Mouse (Mus musculus) neural tube, embryonic 15.5 days (tissue): ENCODE measurements around the gene Cd47. TPM values are rescaled to one million over a fixed set of nuclear protein-coding genes. Genes with fewer than 3 reads are reported as not detected.

Source experiments
- ATAC-seq: fragments of 200-750 bp; cut with Nextera tagmentation; 2 replicates; pipeline ENCODE4 v1.8.0; 2017; ENCODE audit warnings: mild to moderate bottlenecking, moderate TSS enrichment, moderate library complexity; ENCODE audit not compliant: low FRiP score
- H3K27ac ChIP-seq: fragments of 300-500 bp; sonication (generic); replicated peaks from 2 replicates; pipeline ENCODE4 v1.5.1; 2015; ENCODE audit warnings: mild to moderate bottlenecking, inconsistent platforms
- H3K27me3 ChIP-seq: fragments of 300-500 bp; sonication (generic); replicated peaks from 2 replicates; pipeline ENCODE4 v1.6.1; 2015; ENCODE audit warnings: inconsistent platforms
- H3K36me3 ChIP-seq: fragments of 300-500 bp; sonication (generic); 2 replicates; pipeline ENCODE4 v1.6.1; 2015; ENCODE audit warnings: inconsistent platforms
- H3K4me1 ChIP-seq: fragments of 300-500 bp; sonication (generic); 2 replicates; pipeline ENCODE4 v1.6.1; 2015; ENCODE audit warnings: inconsistent platforms
- H3K4me2 ChIP-seq: fragments of 300-500 bp; sonication (generic); 2 replicates; pipeline ENCODE4 v1.6.1; 2015; ENCODE audit warnings: inconsistent platforms, mild to moderate bottlenecking, moderate library complexity
- H3K4me3 ChIP-seq: fragments of 300-500 bp; sonication (generic); replicated peaks from 2 replicates; pipeline ENCODE4 v1.5.1; 2015; ENCODE audit warnings: mild to moderate bottlenecking, inconsistent platforms
- H3K9ac ChIP-seq: fragments of 300-500 bp; sonication (generic); replicated peaks from 2 replicates; pipeline ENCODE4 v1.6.1; 2015; ENCODE audit warnings: mild to moderate bottlenecking, inconsistent platforms
- H3K9me3 ChIP-seq: fragments of 300-500 bp; sonication (generic); replicated peaks from 2 replicates; pipeline ENCODE4 v1.6.1; 2016; ENCODE audit warnings: inconsistent platforms
- WGBS: fragments of 180-500 bp; shearing (Covaris S2); methylation state at CpG from one replicate; pipeline ENCODE4 v1.1.7; 2015; ENCODE audit warnings: mixed read lengths; 5-methylcytosine and 5-hydroxymethylcytosine counted together
- polyA plus RNA-seq: library from polyadenylated mRNA; unstranded; fragments of >200 nt; fragmentation: Nextera tagmentation; extraction: Ambion mirVana; gene quantifications from 2 replicates; pipeline ENCODE4 v1.2.1, GENCODE M21; 2015

Gene Cd47
- polyA plus RNA-seq, 1 experiment from 2014 or later: 153 TPM

DNA sequence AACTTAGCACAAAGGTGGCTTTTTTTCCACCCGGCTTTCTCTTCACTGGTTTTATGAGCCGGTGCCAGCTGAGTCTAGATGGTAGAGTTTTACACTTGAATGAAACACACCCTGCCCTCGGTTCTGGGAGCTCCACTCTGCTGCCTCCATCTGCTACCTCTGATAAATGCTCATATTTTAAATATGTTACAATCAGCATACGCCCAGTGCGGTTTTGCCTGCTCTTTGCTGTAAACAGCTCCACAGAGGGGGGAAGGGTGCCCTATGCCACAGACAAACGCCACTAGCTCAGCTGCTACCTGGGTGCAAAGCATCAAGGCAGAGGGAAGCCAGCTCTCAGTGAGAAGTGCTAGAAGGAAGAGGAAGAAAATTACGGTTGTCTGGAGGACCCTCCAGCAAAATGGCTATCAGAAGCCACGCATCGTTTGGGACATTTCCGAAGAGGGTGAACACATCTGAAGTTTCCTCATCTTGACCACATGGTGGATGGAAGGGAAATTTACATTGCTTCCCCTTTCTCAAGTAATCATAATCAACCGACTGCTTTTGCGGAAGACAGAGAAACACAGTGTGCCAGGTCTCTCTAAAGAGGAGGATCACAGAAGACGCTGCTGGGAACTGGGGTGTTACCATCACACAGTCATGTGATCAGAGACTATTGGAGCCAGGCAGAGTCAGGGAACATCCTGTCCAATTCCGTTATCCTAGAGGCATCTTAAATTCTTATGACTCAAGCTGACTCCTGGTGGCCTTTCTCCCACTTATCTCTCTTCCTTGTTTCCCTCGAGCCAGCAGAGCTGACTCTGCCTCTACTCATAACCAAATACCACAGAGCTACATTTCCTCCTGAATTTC lies 39.6 kb downstream of the Cd47 start:
- no peaks in the 10 kb centered on the region for H3K9me3 ChIP-seq
- no peak overlapping the region for H3K4me3 ChIP-seq
- peaks cover 4% of the 10 kb centered on the region; the same call in 1 of the 2 replicates for H3K4me1 ChIP-seq
- H3K9ac ChIP-seq: no peak overlapping the region
- peak overlapping the region; percentile 6; the same call in 1 of the 2 replicates for H3K4me2 ChIP-seq
- 45% methylated on average over 15 of the region's 15 CpGs for WGBS
- no peak overlapping the region for H3K27ac ChIP-seq
- ATAC-seq: peak; percentile 45; the same call in 1 of the 2 replicates
- no peaks in the 10 kb centered on the region for H3K27me3 ChIP-seq
- no peaks in the 10 kb centered on the region for H3K36me3 ChIP-seq

DNA sequence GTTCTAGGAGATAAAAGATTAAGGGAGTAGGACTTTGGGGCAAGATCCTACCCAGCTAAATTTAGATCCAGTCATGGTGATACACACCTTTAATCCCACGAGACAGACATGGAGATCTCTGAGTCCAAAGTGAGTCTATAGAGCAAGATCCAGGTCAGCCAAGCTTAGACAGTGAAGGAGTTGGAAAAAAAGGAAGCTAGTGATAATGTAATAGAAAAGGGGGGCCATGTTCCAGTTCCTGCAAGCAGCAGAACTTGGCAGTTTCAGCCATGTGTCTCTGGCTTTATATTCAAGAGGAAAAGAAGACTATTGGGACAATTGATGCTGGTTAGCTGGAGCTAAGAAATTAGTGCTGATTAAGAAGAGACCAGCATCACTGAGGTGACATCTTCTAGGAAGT lies 43.4 kb downstream of the Cd47 start:
- no peaks in the 10 kb centered on the region for H3K27me3 ChIP-seq
- no peak overlapping the region for H3K4me3 ChIP-seq
- H3K4me2 ChIP-seq: no peak overlapping the region
- no peaks in the 10 kb centered on the region for H3K36me3 ChIP-seq
- no peak overlapping the region for H3K27ac ChIP-seq
- H3K9ac ChIP-seq: no peak overlapping the region
- ATAC-seq: no peak
- H3K4me1 ChIP-seq: peaks cover 4% of the 10 kb centered on the region; the same call in 1 of the 2 replicates
- no peaks in the 10 kb centered on the region for H3K9me3 ChIP-seq
- 78% methylated on average over 1 of the region's 1 CpGs for WGBS

DNA sequence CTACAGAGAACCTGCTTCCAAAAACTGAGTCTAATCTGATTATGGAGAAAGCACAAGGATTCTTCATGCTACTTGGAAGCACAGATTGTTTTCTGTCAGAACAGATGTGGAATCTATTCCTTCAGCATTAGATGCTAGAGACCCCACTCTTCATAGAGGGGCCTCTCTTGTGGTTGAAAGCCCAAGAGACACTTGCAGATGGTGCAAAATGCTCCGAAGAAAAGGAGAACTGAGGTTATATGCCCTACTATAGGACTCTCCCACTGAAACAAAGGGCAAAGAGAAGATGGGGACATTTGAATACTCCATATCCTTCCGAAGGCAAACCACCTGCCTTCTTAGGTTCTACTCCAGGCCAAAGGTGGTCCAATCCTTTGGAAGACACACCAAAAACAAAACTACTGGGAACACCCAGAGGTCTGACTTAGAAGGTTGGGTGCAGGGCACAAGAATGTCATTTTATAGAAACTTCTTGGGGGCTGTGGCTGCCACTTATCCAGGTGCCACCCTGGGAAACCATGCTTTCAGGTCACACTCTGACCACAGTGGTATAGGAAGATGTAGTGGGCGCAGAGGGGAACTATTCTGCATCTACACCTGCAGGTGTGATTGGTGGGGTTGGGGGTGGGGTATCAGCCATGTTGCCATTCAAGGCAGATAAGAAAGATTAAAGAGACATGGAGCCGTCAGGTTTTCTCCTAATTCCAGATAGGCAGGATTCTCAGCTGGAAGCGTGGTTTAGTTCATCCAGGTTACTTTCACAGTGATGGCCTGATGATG lies 47.1 kb downstream of the Cd47 start:
- H3K4me2 ChIP-seq: no peak overlapping the region
- H3K27me3 ChIP-seq: no peaks in the 10 kb centered on the region
- no peak for ATAC-seq
- H3K9me3 ChIP-seq: no peaks in the 10 kb centered on the region
- H3K27ac ChIP-seq: no peak overlapping the region
- no peak overlapping the region for H3K4me3 ChIP-seq
- no peak overlapping the region for H3K9ac ChIP-seq
- WGBS: 91% methylated on average over 5 of the region's 5 CpGs
- no peaks in the 10 kb centered on the region for H3K4me1 ChIP-seq
- H3K36me3 ChIP-seq: no peaks in the 10 kb centered on the region

DNA sequence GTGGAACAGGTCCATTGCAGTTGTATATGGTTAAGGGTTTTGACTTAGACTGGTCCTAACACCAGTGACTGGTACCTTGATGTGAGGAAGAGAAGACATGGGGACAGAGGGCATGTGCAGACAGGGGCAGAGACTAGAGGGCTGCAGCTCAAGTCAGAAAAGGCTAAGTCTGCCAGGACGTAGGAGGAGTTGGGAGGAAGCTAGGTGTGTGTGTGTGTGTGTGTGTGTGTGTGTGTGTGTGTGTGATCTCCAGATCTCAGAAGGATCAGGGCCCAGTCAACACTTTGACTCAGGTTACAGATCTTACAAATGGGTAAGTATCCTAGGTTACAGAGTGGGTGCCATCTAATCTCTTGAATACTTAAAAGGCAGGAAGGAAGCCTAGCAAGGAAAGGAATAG lies 48.3 kb downstream of the Cd47 start:
- Histone ChIP-seq H3K36me3 (no peaks in the 10 kb centered on the region), H3K27me3 (no peaks in the 10 kb centered on the region), H3K4me1 (no peaks in the 10 kb centered on the region), H3K4me2 (no peak overlapping the region), H3K9ac (no peak overlapping the region), H3K27ac (no peak overlapping the region), H3K9me3 (no peaks in the 10 kb centered on the region), H3K4me3 (no peak overlapping the region)
- 71% methylated on average over 1 of the region's 1 CpGs for WGBS
- ATAC-seq: no peak

DNA sequence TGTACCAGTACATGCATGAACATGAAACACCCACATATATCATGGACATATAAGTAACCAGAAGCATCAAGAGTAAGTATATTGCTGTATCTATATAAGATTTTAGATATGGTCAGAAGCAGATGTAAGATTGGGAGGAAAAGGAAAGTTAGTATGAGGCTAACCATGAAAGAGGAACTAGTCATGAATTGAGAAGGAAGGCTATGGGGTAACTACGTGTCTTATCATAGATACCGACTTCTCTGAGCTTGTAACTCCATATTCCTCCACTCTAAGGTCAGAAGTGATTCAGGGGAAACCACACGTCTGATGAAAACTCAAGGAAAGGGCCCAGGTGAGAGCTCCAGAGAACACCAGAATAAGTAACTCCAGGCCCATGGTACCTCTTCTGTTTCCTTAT lies 52.6 kb downstream of the Cd47 start:
- 95% methylated on average over 3 of the region's 3 CpGs for WGBS
- ATAC-seq: no peak
- Histone ChIP-seq H3K4me2 (no peak overlapping the region), H3K4me3 (no peak overlapping the region), H3K9ac (no peak overlapping the region), H3K27ac (no peak overlapping the region), H3K4me1 (peaks cover 9% of the 10 kb centered on the region), H3K27me3 (no peaks in the 10 kb centered on the region), H3K9me3 (no peaks in the 10 kb centered on the region), H3K36me3 (no peaks in the 10 kb centered on the region)

DNA sequence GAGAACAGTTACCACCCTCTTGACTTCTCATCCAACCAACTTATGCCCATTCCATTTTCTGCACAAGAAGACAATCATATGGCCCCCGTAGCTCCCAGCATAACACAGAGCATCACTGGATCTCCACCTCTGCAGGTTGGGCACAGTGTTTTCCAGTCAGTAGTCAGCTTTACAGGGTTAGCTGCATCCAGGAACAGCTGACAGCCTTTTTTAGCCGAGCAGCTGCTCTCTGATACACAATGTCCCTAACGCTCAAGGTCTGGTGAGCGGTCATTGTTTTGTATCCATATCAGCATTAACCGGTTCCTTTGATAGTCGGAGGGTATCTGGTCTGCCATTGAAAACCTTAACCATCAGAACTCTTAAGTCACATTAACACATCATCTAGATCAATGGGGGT lies 53.3 kb downstream of the Cd47 start:
- no peaks in the 10 kb centered on the region for H3K27me3 ChIP-seq
- H3K36me3 ChIP-seq: no peaks in the 10 kb centered on the region
- no peak overlapping the region for H3K27ac ChIP-seq
- H3K4me1 ChIP-seq: peaks cover 16% of the 10 kb centered on the region
- no peak overlapping the region for H3K9ac ChIP-seq
- no peak overlapping the region for H3K4me3 ChIP-seq
- H3K4me2 ChIP-seq: no peak overlapping the region
- 87% methylated on average over 6 of the region's 6 CpGs for WGBS
- ATAC-seq: no peak
- H3K9me3 ChIP-seq: no peaks in the 10 kb centered on the region

DNA sequence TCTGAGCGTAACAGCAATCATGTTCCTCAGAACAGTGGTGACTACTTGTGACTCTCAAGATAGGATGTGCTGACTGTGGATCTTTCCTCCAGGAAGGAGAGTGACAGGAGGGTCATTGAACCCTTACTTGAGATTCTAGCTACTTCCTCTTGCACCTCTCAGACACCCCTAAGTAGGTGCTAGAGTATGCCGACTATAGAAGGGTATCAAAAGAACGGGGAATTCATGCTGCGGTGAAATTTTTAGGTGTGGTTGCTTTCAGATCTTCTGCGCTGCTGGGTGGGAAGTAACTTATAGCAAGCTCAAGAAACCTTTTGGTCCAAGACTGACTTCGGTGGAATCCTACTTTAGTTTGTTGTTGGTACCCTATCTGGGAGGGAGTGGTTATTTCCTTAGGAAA lies 53.9 kb downstream of the Cd47 start:
- Histone ChIP-seq H3K4me3 (peak overlapping the region; percentile 97), H3K9ac (no peak overlapping the region), H3K4me2 (peak overlapping the region; percentile 59), H3K36me3 (no peaks in the 10 kb centered on the region), H3K9me3 (no peaks in the 10 kb centered on the region), H3K27ac (peak overlapping the region; percentile 98), H3K4me1 (peaks cover 19% of the 10 kb centered on the region), H3K27me3 (no peaks in the 10 kb centered on the region)
- ATAC-seq: no peak
- 91% methylated on average over 6 of the region's 6 CpGs for WGBS

DNA sequence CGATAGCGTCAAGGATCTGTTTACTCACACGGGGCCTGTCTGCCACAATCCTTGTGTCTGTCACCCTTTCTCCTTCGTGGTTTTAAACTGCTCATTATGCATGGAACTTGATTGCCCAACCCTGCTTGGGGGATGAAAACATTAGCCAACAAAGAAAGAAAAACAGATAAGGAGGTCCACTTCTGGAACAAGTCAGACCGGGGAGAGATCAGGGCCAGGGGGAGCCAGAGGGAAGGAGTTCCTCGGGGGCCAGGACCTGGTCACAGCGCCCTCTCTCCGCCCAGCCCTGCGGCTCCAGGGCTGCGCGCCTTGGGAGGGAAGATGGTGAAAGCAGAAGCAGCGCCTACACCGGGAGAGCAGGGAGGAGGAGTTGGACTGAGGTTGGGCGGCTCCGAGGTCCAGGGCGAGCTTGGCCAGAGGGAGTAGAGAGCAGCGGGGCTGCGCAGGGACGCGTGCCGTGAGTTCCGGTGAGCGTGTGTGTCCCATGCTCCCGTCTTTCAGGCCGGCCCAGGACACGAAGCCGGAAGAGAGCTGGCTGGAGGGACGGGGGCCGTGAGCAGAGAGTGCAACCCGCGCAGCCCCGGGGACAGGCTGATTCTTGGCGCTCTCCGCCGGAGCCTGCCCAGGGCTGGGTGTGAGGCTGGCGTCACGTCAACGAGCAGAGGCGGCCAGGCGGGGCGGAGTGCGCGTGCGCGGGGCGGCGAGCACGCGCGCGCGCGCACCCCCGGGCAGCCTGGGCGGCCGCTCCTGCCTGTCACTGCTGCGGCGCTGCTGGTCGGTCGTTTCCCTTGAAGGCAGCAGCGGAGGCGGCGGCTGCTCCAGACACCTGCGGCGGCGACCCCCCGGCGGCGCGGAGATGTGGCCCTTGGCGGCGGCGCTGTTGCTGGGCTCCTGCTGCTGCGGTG lies 54.9 kb downstream of the Cd47 start:
- peak overlapping the region; percentile 59 for H3K4me2 ChIP-seq
- H3K9me3 ChIP-seq: no peaks in the 10 kb centered on the region
- H3K27ac ChIP-seq: peak overlapping the region; percentile 98
- H3K36me3 ChIP-seq: no peaks in the 10 kb centered on the region
- H3K27me3 ChIP-seq: no peaks in the 10 kb centered on the region
- under 1% methylated on average over 70 of the region's 74 CpGs for WGBS
- ATAC-seq: peak; percentile 96
- H3K9ac ChIP-seq: peak overlapping the region; percentile 97
- peaks cover 19% of the 10 kb centered on the region for H3K4me1 ChIP-seq
- peak overlapping the region; percentile 97 for H3K4me3 ChIP-seq

DNA sequence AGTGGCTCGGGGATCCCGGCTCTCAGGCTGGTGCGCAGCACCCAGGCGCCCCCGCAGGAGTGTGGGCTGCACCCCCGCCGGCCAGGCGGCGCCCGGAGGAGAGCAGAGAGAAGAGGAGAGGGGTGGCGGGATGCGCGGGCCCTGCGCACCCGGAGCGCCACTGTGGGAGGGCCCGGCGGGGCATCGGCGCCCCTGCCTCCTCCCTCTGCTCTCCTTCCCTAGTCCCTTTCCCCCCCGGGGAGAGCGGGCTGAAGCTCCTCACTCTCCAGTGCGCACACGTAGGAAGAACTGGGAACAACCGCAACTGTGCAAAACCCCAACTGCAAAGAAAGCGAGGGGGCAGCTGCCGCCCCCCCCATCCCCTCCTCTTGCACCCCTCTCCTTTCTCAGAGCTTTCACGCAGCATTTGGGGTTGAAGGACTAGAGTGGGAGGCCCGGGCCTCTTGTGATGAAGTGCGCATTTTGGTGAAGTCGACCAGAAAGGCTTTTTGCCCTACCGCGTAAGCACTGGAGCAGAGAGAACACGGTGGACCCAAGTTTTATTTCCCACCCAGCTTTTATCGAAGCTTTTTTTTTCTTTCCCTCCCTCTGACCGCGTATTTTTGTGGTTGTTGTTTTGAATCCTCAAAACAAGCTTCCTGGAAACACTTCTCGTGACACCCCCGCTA lies 55.6 kb downstream of the Cd47 start:
- peak overlapping the region; percentile 98 for H3K27ac ChIP-seq
- H3K4me1 ChIP-seq: peaks cover 19% of the 10 kb centered on the region
- no peaks in the 10 kb centered on the region for H3K27me3 ChIP-seq
- no peaks in the 10 kb centered on the region for H3K36me3 ChIP-seq
- H3K4me3 ChIP-seq: peak overlapping the region; percentile 97
- peak overlapping the region; percentile 97 for H3K9ac ChIP-seq
- WGBS: under 1% methylated on average over 29 of the region's 39 CpGs
- peak; percentile 85 for ATAC-seq
- H3K4me2 ChIP-seq: peak overlapping the region; percentile 59
- H3K9me3 ChIP-seq: no peaks in the 10 kb centered on the region

DNA sequence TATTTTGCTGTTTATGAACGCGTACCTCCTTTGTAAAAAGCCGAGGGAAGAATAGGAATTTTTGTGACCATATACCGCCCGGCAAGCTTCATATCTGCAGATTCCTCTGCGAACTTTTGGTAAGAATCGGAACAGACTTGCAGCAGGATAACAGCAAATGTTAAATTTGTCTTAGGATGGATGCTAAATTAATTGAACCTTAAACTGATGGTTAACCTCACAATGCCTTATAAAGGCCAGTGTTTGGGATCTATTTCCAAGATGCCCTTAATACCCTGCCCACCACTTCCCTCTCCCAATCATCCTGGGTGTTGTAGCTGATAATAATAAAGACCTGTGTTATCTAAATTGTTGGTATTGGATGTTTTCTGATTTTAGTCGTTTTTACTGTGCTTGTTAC lies 56.3 kb downstream of the Cd47 start:
- peak overlapping the region; percentile 98; the same call in 1 of the 2 replicates for H3K27ac ChIP-seq
- ATAC-seq: no peak
- peak overlapping the region; percentile 59 for H3K4me2 ChIP-seq
- H3K4me1 ChIP-seq: peaks cover 19% of the 10 kb centered on the region
- WGBS: 18% methylated on average over 8 of the region's 8 CpGs
- no peaks in the 10 kb centered on the region for H3K9me3 ChIP-seq
- H3K27me3 ChIP-seq: no peaks in the 10 kb centered on the region
- peak overlapping the region; percentile 97 for H3K4me3 ChIP-seq
- peak overlapping the region; percentile 97 for H3K9ac ChIP-seq
- no peaks in the 10 kb centered on the region for H3K36me3 ChIP-seq
